Mouse (Mus musculus) limb, embryonic 11.5 days (tissue): Measurements from ENCODE around the gene Bcl11b. TPM values are rescaled to one million over a fixed set of nuclear protein-coding genes. Genes with fewer than 3 reads are reported as not detected.

ENCODE experiments used
- ATAC-seq: fragments of 200-750 bp; cut with Nextera tagmentation; 2 replicates; pipeline ENCODE4 v1.8.0; 2017; ENCODE audit warnings: low read depth; ENCODE audit not compliant: insufficient number of reproducible peaks, low FRiP score, low TSS enrichment
- DNase-seq: peaks from one replicate; pipeline ENCODE4 v3.0.0-alpha.2; 2015; ENCODE audit warnings: low spot score
- H3K27ac ChIP-seq: fragments of 300-500 bp; sonication (generic); replicated peaks from 2 replicates; pipeline ENCODE4 v1.5.1; 2014; ENCODE audit warnings: low read depth, mild to moderate bottlenecking, low read length
- H3K27me3 ChIP-seq: fragments of 300-500 bp; sonication (generic); 2 replicates; pipeline ENCODE4 v1.6.1; 2014; ENCODE audit warnings: mild to moderate bottlenecking, low read length, mixed read lengths; ENCODE audit not compliant: control insufficient read depth, insufficient read depth
- H3K36me3 ChIP-seq: fragments of 300-500 bp; sonication (generic); 2 replicates; pipeline ENCODE4 v1.6.1; 2014; ENCODE audit warnings: mild to moderate bottlenecking, low read length, moderate library complexity, mixed read lengths; ENCODE audit not compliant: control insufficient read depth, insufficient read depth
- H3K4me1 ChIP-seq: fragments of 300-500 bp; sonication (generic); 2 replicates; pipeline ENCODE4 v1.6.1; 2014; ENCODE audit warnings: low read length, mixed read lengths; ENCODE audit not compliant: control insufficient read depth, insufficient read depth
- H3K4me2 ChIP-seq: fragments of 300-500 bp; sonication (generic); 2 replicates; pipeline ENCODE4 v1.6.1; 2014; ENCODE audit warnings: low read depth, mild to moderate bottlenecking, moderate library complexity; ENCODE audit not compliant: severe bottlenecking
- H3K4me3 ChIP-seq: fragments of 300-500 bp; sonication (generic); 2 replicates; pipeline ENCODE4 v1.5.1; 2014; ENCODE audit warnings: low read depth, low read length
- H3K9ac ChIP-seq: fragments of 300-500 bp; sonication (generic); 2 replicates; pipeline ENCODE4 v1.6.1; 2014; ENCODE audit warnings: mild to moderate bottlenecking, low read length
- H3K9me3 ChIP-seq: fragments of 300-500 bp; sonication (generic); 2 replicates; pipeline ENCODE4 v1.6.1; 2016; ENCODE audit warnings: low read length; ENCODE audit not compliant: control insufficient read depth
- WGBS: fragments of 180-500 bp; shearing (Covaris S2); extraction: QIAGEN DNeasy Blood & Tissue Kit; methylation state at CpG from one replicate; pipeline ENCODE4 v1.1.7; 2014; 5-methylcytosine and 5-hydroxymethylcytosine counted together
- polyA plus RNA-seq: library from polyadenylated mRNA; unstranded; fragments of >200 nt; fragmentation: Nextera tagmentation; extraction: Ambion mirVana; gene quantifications from 2 replicates; pipeline ENCODE4 v1.2.1, GENCODE M21; 2014

Gene Bcl11b
- polyA plus RNA-seq, 1 experiment from 2014 or later = 8.7 TPM

DNA sequence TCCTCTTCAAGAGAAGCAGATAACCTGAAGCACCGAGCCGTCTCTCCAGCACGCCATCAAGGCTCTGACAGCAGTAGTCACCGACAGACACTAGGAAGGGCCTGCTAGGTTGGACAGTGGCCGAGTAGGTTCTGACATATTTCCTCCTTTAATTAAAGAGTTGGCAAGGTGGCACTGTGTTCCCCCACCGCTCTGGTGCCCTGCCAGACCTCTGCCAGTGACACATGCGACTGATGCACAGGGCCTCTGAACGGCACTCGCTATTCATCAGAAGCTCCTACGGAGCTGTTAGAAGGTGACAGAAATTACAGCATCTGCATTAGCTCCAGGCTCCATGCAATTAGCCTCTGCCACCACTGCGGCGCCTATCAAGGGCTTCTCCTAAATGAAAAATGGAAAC lies 8.6 kb upstream of the Bcl11b start:
- peaks cover 9% of the 10 kb centered on the region; the same call in 1 of the 2 replicates for H3K4me1 ChIP-seq
- H3K9ac ChIP-seq = no peak overlapping the region
- H3K9me3 ChIP-seq = no peaks in the 10 kb centered on the region
- DNase-seq = no peak
- no peak for ATAC-seq
- no peaks in the 10 kb centered on the region for H3K36me3 ChIP-seq
- WGBS = 81% methylated on average over 12 of the region's 12 CpGs
- H3K4me3 ChIP-seq = no peak overlapping the region
- H3K27me3 ChIP-seq = no peaks in the 10 kb centered on the region
- H3K27ac ChIP-seq = no peak overlapping the region
- no peak overlapping the region for H3K4me2 ChIP-seq

DNA sequence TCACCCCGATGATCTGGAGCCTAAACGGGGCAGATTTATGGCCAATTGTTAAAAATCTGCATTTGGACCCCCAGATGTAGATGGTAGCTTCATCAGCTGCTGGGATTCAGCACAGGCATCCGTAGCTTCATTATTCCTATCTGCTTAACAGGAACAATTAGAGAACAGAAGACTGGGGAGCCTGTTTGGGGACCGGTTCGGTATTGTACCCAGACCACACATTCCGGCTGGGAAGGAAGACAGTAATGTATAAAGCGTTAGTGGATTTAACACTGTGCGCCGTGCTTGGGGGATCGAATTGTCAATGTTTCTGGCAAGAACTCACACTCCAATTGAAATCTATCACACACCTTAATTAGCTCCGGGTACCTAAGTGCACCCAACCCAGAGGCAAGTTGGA lies 6.9 kb upstream of the Bcl11b start:
- Histone ChIP-seq H3K4me2 (no peak overlapping the region), H3K4me1 (peaks cover 13% of the 10 kb centered on the region; the same call in 1 of the 2 replicates), H3K9me3 (no peaks in the 10 kb centered on the region), H3K27ac (no peak overlapping the region), H3K4me3 (no peak overlapping the region), H3K27me3 (no peaks in the 10 kb centered on the region), H3K9ac (no peak overlapping the region), H3K36me3 (no peaks in the 10 kb centered on the region)
- ATAC-seq (no peak), DNase-seq (no peak)
- WGBS = 65% methylated on average over 11 of the region's 11 CpGs

DNA sequence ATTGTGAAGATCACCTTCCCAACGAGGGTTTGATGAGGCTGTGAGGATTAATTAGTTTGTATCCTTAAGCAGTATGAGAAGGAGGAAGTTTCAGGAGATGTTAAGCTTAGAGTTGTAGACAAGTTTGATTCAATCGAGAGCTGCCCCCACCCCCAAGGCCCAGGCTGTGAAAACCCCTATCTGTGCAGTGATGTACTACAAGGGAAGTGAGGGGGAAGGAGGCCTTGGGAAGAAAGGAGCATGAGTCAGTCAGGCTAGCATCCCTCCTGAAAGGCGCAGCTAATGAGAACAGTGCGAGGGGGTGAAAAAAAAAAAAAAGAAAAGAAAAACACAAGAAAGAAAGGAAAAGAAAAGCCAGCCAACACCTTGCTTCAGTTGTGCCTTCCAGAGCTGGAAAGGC lies 5.8 kb upstream of the Bcl11b start:
- 33% methylated on average over 4 of the region's 4 CpGs for WGBS
- H3K27me3 ChIP-seq = no peaks in the 10 kb centered on the region

DNA sequence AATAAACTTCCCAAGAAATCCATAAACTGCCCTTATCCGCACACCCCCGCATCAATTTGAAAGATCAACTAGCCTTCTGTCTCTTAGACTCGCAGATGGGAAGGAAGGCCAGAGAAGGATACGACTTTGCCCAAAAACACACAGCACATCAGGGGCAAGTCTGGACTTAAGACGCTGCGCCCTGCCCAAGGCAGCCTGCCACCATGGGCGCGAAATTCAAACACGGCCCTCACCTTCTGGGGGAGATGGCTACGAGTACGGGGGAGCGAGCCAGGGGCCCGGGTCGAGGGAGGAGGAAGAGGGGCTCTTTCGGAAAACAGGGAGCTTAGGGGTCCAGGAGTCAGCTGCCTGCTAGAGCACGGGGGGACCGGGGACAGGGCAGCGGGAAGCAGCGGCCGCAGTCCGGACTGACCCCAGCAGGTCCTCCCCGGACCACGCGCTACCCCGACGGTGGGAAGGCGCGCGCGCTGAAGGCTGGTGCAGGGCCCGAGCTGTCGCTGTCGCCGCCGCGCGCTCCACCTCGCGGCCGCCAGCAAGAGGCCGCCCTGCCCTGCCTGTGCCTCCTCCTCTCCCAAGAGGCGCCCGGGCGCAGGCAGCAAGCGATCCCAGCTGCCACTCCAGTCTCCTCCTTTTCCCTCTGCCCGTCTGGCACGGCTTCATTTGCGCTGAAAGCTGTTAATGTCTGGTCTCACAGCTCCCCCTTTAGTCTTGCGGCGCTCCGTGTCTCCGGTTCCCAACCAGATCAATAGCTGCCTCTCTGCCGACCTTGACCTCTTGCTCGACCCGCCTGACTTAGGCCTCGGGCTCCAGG lies 2.6 kb upstream of the Bcl11b start:
- H3K4me2 ChIP-seq = peak overlapping the region; percentile 78
- H3K27ac ChIP-seq = no peak overlapping the region
- DNase-seq (peak; percentile 90), ATAC-seq (no peak)
- no peaks in the 10 kb centered on the region for H3K9me3 ChIP-seq
- H3K4me3 ChIP-seq = peak overlapping the region; percentile 28
- H3K27me3 ChIP-seq = no peaks in the 10 kb centered on the region
- under 1% methylated on average over 56 of the region's 56 CpGs for WGBS
- H3K36me3 ChIP-seq = no peaks in the 10 kb centered on the region
- peaks cover 20% of the 10 kb centered on the region for H3K4me1 ChIP-seq
- H3K9ac ChIP-seq = peak overlapping the region; percentile 48

More for the DNA sequence above, 5.8 kb upstream of the Bcl11b start:
- Histone ChIP-seq H3K9ac (no peak overlapping the region), H3K4me2 (no peak overlapping the region), H3K9me3 (no peaks in the 10 kb centered on the region), H3K4me3 (no peak overlapping the region), H3K4me1 (peaks cover 18% of the 10 kb centered on the region), H3K27ac (no peak overlapping the region), H3K36me3 (no peaks in the 10 kb centered on the region)
- DNase-seq (no peak), ATAC-seq (no peak)

DNA sequence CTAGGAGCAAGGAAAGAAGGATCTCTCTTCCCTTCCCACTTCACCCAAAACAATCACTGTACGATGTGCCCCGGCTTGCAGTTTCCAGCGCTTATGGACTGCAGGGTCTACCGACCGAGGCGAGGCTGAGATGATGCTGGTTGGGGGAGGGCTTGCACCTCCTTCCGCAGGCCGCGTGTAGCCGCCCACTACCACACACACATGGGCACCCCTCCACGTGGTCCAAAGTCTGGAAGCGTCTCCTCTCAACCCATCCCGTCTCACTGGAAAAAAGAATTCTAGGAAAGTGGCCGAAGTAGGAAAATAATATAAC lies 2.0 kb upstream of the Bcl11b start:
- 3% methylated on average over 14 of the region's 14 CpGs for WGBS
- H3K36me3 ChIP-seq = no peaks in the 10 kb centered on the region
- peak overlapping the region; percentile 78 for H3K4me2 ChIP-seq
- peak overlapping the region; percentile 64 for H3K9ac ChIP-seq
- peaks cover 23% of the 10 kb centered on the region for H3K4me1 ChIP-seq
- H3K9me3 ChIP-seq = no peaks in the 10 kb centered on the region
- peak overlapping the region; percentile 89 for H3K4me3 ChIP-seq
- H3K27me3 ChIP-seq = no peaks in the 10 kb centered on the region
- ATAC-seq (no peak), DNase-seq (no peak)
- peak overlapping the region; percentile 68; the same call in 1 of the 2 replicates for H3K27ac ChIP-seq

DNA sequence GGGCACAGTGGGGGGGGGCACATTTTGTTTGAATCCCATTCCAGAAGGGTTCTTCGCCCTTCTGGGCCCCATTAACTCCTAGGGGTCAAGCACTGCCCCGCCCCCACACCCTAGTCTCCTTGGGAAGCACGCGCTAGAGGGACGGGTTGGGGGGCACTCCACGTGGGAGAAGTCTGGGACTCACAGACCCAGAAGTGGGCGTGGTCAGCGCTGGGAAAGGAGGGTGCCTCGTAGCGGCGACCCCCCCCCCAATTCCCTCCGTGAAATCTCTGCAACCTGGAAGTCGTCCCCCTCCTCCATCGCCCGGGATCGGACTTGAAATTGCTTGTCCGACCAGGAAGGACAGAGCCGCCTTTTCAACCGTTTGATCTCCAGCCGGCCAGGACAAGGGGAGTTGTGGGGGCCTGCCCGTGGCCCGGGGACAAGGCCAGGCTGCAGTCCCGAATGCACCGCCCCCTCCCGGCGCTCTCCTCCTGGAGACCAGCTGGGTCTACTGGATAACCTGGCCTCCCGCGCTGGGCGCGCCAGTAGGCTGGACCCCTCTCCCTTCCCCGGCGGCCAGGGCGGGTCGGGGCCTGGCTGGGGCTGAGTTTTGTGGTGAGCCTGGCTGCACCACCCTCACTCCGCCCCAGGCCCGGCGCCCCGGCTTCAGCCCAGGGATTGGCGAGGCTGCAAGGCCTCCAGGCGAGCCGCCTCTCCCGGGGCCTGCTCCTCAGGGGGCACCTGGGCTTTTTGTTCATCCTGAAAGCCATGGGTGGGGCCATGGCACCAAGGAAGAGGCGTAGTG lies 1.5 kb upstream of the Bcl11b start:
- peak; percentile 85 for DNase-seq
- Histone ChIP-seq H3K27ac (peak overlapping the region; percentile 68), H3K36me3 (no peaks in the 10 kb centered on the region), H3K9me3 (no peaks in the 10 kb centered on the region), H3K9ac (peak overlapping the region; percentile 64), H3K27me3 (no peaks in the 10 kb centered on the region), H3K4me2 (peak overlapping the region; percentile 78), H3K4me3 (peak overlapping the region; percentile 89), H3K4me1 (peaks cover 21% of the 10 kb centered on the region; the same call in 1 of the 2 replicates)
- WGBS = under 1% methylated on average over 42 of the region's 43 CpGs
- ATAC-seq = peak; percentile 60

DNA sequence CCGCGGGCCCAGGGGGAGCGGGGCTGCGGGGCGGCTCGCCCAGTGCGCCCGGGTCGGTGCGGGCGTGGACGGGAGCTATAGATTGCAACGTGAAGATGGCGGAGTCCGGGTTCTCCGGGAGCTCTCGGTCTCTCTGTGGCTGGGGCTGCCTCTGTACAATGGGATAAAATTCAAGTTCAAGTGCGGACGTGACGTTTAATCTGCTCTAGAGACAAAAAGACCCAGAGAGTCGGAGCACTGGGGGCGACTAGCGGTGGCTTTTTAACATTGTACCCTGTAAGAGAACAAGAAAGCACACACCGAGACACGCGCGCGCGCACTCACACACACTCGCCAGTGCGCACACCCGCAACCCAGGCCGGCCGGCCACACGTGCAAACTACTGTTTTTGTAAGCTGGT lies 526 bp upstream of the Bcl11b start:
- Histone ChIP-seq H3K9me3 (no peaks in the 10 kb centered on the region), H3K27me3 (no peaks in the 10 kb centered on the region), H3K36me3 (no peaks in the 10 kb centered on the region), H3K4me1 (peaks cover 18% of the 10 kb centered on the region; the same call in 1 of the 2 replicates), H3K9ac (peak overlapping the region; percentile 95), H3K4me3 (peak overlapping the region; percentile 89), H3K27ac (peak overlapping the region; percentile 96), H3K4me2 (peak overlapping the region; percentile 78)
- WGBS = 0% methylated on average over 35 of the region's 35 CpGs
- ATAC-seq (peak; percentile 69), DNase-seq (peak; percentile 94)

DNA sequence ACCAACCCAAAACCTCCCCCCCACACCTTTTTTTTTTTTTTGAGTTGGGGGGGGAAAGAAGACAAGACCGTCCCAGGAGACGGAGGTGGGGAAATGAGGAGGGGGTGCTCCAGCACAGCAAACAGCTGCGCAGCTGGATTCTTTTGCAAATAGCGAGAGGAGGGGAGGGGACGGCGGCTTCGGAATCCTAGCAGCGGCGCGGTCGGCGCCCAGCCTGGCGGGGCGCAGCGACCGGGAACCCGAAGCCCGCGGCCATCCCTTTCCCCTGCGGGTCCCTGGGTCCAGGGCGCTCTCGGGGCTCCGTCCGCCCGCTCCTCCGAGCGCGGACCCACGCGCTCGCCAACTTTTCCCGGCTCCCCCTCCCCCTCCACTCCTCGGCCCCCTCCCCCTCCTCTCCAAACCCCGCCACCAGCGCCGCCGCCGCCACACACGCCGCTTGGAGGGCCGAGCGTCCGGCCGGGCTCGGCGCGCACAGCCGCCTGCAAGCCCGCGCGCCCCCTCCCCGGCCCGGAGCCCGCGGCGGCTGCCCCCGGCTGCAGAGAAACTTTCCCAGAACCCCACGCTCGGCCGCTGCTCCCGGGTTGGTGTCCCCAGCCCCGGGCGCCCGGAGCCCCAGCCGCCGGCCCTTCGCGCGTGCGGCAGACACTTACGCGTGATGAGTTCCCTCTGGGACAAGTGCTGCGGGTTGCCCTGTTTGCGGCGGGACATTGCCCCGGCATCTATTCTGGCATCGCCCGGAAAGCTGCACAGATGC lies 789 bp downstream of the Bcl11b start:
- Histone ChIP-seq H3K27me3 (no peaks in the 10 kb centered on the region), H3K4me3 (peak overlapping the region; percentile 89), H3K4me2 (peak overlapping the region; percentile 78), H3K9ac (peak overlapping the region; percentile 95), H3K4me1 (peaks cover 23% of the 10 kb centered on the region; the same call in 1 of the 2 replicates), H3K27ac (peak overlapping the region; percentile 76), H3K36me3 (no peaks in the 10 kb centered on the region), H3K9me3 (no peaks in the 10 kb centered on the region)
- under 1% methylated on average over 60 of the region's 78 CpGs for WGBS
- peak; percentile 73 for DNase-seq
- ATAC-seq = no peak
